Mouse (Mus musculus) brain, embryonic 14.5 days (tissue): ENCODE measurements at regions not wholly inside any gene's neighbourhood (a gene's known extent, or its start where the extent isn't known, plus 50 kb on each side); places are given as distances from the start of the nearest gene placed in this dataset.
"Not testable (repeated sequence)": the region's sequence is repeated elsewhere in the genome, so short reads cannot be mapped to it uniquely, and the experiment has no call there.

Experiments used
- CTCF ChIP-seq: fragments of 200-500 bp; IDR thresholded peaks from 2 replicates; pipeline ENCODE4 v1.5.1; 2012; ENCODE audit warnings: inconsistent platforms, mild to moderate bottlenecking, moderate library complexity, borderline replicate concordance; ENCODE audit not compliant: insufficient read depth, insufficient read length; ENCODE audit errors: extremely low read depth
- POLR2A ChIP-seq: fragments of 200-500 bp; IDR thresholded peaks from 2 replicates; pipeline ENCODE4 v1.6.1; 2012; ENCODE audit warnings: mild to moderate bottlenecking, inconsistent platforms, borderline replicate concordance; ENCODE audit not compliant: poor library complexity, insufficient read depth, insufficient read length, severe bottlenecking; ENCODE audit errors: extremely low read depth

DNA sequence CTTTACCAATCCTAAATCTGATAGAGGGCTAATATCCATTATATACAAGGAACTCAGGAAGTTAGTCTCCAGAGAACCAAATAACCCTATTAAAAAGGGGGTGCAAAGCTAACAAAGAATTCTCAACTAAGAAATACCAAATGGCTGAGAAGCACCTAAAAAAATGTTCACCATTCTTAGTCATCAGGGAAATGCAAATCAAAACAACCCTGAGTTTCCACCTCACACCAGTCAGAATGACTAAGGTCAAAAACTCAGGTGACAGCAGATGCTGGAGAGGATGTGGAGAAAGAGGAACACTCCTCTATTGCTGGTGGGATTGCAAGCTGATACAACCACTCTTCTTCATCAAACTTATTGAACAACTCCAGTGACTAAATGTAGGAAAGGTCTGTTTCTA, 154.9 kb upstream of the Intu start:
- not testable (repeated sequence) for TF ChIP-seq CTCF, POLR2A
